Mouse (Mus musculus) lung, adult 2 months (tissue): ENCODE data around the gene Cops4.

Source experiments
- CTCF ChIP-seq: fragments of 200-500 bp; IDR thresholded peaks from 2 replicates; pipeline ENCODE4 v1.5.1; 2011; ENCODE audit warnings: mild to moderate bottlenecking, low read length, control low read depth; ENCODE audit not compliant: insufficient read depth
- POLR2A ChIP-seq: fragments of 200-500 bp; IDR thresholded peaks from 2 replicates; pipeline ENCODE4 v1.6.1; 2011; ENCODE audit warnings: low read depth, mild to moderate bottlenecking, control low read depth, low read length, borderline replicate concordance; ENCODE audit errors: extremely low read depth

- no peak for TF ChIP-seq CTCF
- TF ChIP-seq POLR2A: no peak
Measured at GRCm38 (mm10) chr5:100585206-100585644, 67.1 kb downstream of the Cops4 start.
